Mouse (Mus musculus): Measurements from ENCODE around the gene Insr.
A peak's percentile ranks its signal among the peaks of the same experiment; 100 is the strongest.

Gene Insr

GRCm38 (mm10) chr8:3236277-3236676 is 43.1 kb downstream of the Insr start:
- DNase-seq (ENCODE audit: low read depth in 2 of 2, low spot score in 2 of 2): no peak

- DNase-seq (ENCODE audit: low read depth in 2 of 2, low spot score in 2 of 2): no peak
Measured at GRCm38 (mm10) chr8:3234569-3234968, 44.8 kb downstream of the Insr start.

GRCm38 (mm10) chr8:3232601-3233000 is 46.8 kb downstream of the Insr start:
- DNase-seq (ENCODE audit: low read depth in 2 of 2, low spot score in 2 of 2): no peak

- no peak for DNase-seq (ENCODE audit: low read depth in 2 of 2, low spot score in 2 of 2)
Measured at GRCm38 (mm10) chr8:3230118-3231060, 49.0 kb downstream of the Insr start.

GRCm38 (mm10) chr8:3227423-3227822 is 52.0 kb downstream of the Insr start:
- no peak for DNase-seq (ENCODE audit: low read depth in 2 of 2, low spot score in 2 of 2)

GRCm38 (mm10) chr8:3225731-3226130 is 53.7 kb downstream of the Insr start:
- DNase-seq (ENCODE audit: low read depth in 2 of 2, low spot score in 2 of 2): no peak

GRCm38 (mm10) chr8:3225184-3225583 is 54.2 kb downstream of the Insr start:
- DNase-seq (ENCODE audit: low read depth in 2 of 2, low spot score in 2 of 2): no peak

- DNase-seq (ENCODE audit: low read depth in 2 of 2, low spot score in 2 of 2): no peak
Measured at GRCm38 (mm10) chr8:3222636-3222965, 56.8 kb downstream of the Insr start.

- no peak for DNase-seq (ENCODE audit: low read depth in 2 of 2, low spot score in 2 of 2)
Measured at GRCm38 (mm10) chr8:3221960-3222635, 57.3 kb downstream of the Insr start.

- DNase-seq (ENCODE audit: low read depth in 2 of 2, low spot score in 2 of 2): peak; percentile 77 to 83
Measured at GRCm38 (mm10) chr8:3221047-3221959, 58.1 kb downstream of the Insr start.

- DNase-seq (ENCODE audit: low read depth in 2 of 2, low spot score in 2 of 2): no peak
Measured at GRCm38 (mm10) chr8:3220502-3220901, 58.9 kb downstream of the Insr start.

- DNase-seq (ENCODE audit: low read depth in 2 of 2, low spot score in 2 of 2): no peak
Measured at GRCm38 (mm10) chr8:3219921-3220411, 59.5 kb downstream of the Insr start.

GRCm38 (mm10) chr8:3219266-3219665 is 60.2 kb downstream of the Insr start:
- no peak for DNase-seq (ENCODE audit: low read depth in 2 of 2, low spot score in 2 of 2)

- DNase-seq (ENCODE audit: low read depth in 2 of 2, low spot score in 2 of 2): no peak
Measured at GRCm38 (mm10) chr8:3216541-3217092, 62.8 kb downstream of the Insr start.

GRCm38 (mm10) chr8:3215561-3215960 is 63.9 kb downstream of the Insr start:
- DNase-seq (ENCODE audit: low read depth in 2 of 2, low spot score in 2 of 2): no peak

GRCm38 (mm10) chr8:3214601-3215000 is 64.8 kb downstream of the Insr start:
- no peak for DNase-seq (ENCODE audit: low read depth in 2 of 2, low spot score in 2 of 2)

GRCm38 (mm10) chr8:3211456-3211855 is 68.0 kb downstream of the Insr start:
- no peak for DNase-seq (ENCODE audit: low read depth in 2 of 2, low spot score in 2 of 2)

- no peak for DNase-seq (ENCODE audit: low read depth in 2 of 2, low spot score in 2 of 2)
Measured at GRCm38 (mm10) chr8:3209960-3210359, 69.5 kb downstream of the Insr start.

GRCm38 (mm10) chr8:3209268-3209667 is 70.1 kb downstream of the Insr start:
- no peak for DNase-seq (ENCODE audit: low read depth in 2 of 2, low spot score in 2 of 2)

GRCm38 (mm10) chr8:3208729-3209128 is 70.7 kb downstream of the Insr start:
- DNase-seq (ENCODE audit: low read depth in 2 of 2, low spot score in 2 of 2): no peak

Data from CD8-positive naive resting alpha-beta T cell, adult 2 months (primary cell).